Mouse (Mus musculus): ENCODE results near the gene Rspry1.
A peak's percentile ranks its signal among the peaks of the same experiment; 100 is the strongest.

Gene Rspry1

DNA sequence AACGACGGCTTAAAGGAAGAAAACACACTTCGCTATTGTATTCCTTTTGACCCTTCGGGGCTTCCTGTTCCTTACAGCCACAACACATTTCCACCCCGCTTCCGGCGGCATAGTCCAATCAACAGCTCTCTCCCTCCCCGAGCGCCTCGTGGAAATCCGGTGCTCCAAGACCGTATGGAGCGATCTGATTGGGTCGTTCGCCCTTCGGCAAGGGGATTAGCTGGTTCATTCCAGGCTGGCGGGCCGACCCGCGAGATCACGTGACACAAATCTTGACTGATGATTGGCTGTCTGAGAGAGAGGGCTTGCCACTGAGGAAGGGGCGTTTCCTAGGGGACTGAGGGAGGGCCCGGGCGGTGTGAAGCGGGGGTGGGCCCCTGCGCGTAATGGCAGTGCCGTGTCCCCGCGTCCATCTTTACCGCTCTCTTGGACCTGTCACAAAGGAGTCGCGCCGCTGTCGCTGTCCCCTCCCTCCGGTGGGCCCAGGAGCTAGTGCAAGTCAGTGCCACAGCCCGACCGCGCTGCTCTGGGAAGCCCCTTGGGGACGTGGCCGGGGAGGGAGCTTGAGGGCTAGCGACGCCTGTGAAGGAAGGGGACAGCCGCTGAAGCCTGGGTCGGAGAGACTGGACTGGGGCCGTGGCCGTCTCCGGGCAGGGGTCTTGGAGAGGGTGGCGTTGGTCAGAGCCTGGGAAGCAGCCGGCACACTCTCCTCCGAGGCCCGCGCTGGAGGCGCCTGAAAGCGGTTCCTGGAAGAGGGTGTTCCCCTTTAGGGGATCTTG, at the start of gene Rspry1, which contains the start of gene Fam192a:
Gene Rspry1 (plus strand): TSS at position 331 of the 779 bp plus-strand sequence.
Gene Fam192a (minus strand): TSS at position 391 of the 779 bp plus-strand sequence.
- TF ChIP-seq GATA4 (IDR thresholded peaks at IDR 0.05; ENCODE audit: insufficient replicate concordance, low read length) = peak; percentile 25; the same call in 1 of the 2 replicates

DNA sequence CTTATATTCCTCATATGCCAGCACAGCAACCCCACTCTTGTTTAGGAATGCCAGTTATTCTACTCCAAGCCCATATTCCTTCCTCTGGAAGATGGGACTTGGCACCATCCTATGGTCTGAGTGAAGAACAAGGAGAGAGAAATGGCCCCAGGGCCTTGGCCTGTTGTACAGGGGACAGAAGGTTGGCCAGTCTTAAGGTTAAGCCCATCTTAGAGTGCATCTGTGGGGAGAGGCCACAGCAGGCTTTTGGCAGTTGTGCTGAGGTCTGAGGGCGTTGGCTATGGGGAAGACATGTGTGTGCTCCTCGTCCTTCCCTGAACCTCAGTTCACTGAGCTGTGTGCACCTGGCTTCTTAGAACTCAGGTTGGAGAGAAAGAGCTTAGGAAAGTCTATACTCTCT, 49.0 kb upstream of the Rspry1 start:
- TF ChIP-seq GATA4 (IDR thresholded peaks at IDR 0.05; ENCODE audit: insufficient replicate concordance, low read length) = no peak

DNA sequence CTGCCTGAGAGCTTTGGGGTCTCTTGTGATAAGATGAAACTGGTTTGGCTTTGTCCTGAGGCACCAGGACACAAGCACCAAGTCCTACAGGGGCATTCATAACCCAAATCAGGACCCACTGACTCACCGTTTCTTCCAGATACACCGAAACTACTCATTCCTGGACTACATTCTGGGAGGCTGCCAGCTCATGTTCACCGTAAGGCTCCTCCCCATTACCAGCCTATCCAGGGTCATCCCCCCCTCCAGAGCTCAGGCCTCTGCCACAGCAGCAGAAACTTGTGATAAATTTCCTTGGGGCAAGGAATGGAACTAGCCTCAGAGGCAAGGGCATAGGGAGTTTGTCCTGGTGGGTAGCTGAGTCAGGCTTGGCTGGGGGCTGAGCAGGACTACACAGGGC, 44.5 kb upstream of the Rspry1 start:
- TF ChIP-seq GATA4 (IDR thresholded peaks at IDR 0.05; ENCODE audit: insufficient replicate concordance, low read length) = no peak

- TF ChIP-seq GATA4 (IDR thresholded peaks at IDR 0.05; ENCODE audit: insufficient replicate concordance, low read length) = no peak
Measured at GRCm38 (mm10) chr8:94561256-94561655, 40.5 kb upstream of the Rspry1 start.

- no peak for TF ChIP-seq GATA4 (IDR thresholded peaks at IDR 0.05; ENCODE audit: insufficient replicate concordance, low read length)
Measured at GRCm38 (mm10) chr8:94564421-94564820, 37.3 kb upstream of the Rspry1 start.

DNA sequence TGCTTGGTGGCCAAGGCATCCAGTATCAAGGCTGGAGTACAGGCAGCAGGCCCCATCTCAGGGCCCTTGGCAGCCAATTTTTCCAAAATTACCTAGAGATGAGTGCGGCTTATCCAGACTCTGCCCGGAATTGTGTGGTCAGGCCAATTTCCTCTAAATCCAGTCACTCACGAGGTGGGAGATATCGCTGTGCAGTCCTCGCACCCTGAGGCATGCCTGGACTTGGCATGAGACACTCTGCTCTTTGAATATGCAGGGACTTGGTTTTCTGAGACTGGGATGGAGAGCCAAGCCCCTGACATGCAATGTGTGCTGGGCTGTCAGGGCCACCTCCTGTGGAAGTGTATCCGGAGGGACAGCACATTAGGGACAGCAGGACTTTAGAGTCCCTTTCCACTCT, 35.7 kb upstream of the Rspry1 start:
- TF ChIP-seq GATA4 (IDR thresholded peaks at IDR 0.05; ENCODE audit: insufficient replicate concordance, low read length) = no peak

- TF ChIP-seq GATA4 (IDR thresholded peaks at IDR 0.05; ENCODE audit: insufficient replicate concordance, low read length) = no peak
Measured at GRCm38 (mm10) chr8:94566446-94567158, 35.1 kb upstream of the Rspry1 start.

GRCm38 (mm10) chr8:94567159-94567849, 34.4 kb upstream of the Rspry1 start:
- TF ChIP-seq GATA4 (IDR thresholded peaks at IDR 0.05; ENCODE audit: insufficient replicate concordance, low read length) = no peak

GRCm38 (mm10) chr8:94568098-94568497, 33.6 kb upstream of the Rspry1 start:
- TF ChIP-seq GATA4 (IDR thresholded peaks at IDR 0.05; ENCODE audit: insufficient replicate concordance, low read length) = no peak

- TF ChIP-seq GATA4 (IDR thresholded peaks at IDR 0.05; ENCODE audit: insufficient replicate concordance, low read length) = no peak
Measured at GRCm38 (mm10) chr8:94569419-94569818, 32.3 kb upstream of the Rspry1 start.

DNA sequence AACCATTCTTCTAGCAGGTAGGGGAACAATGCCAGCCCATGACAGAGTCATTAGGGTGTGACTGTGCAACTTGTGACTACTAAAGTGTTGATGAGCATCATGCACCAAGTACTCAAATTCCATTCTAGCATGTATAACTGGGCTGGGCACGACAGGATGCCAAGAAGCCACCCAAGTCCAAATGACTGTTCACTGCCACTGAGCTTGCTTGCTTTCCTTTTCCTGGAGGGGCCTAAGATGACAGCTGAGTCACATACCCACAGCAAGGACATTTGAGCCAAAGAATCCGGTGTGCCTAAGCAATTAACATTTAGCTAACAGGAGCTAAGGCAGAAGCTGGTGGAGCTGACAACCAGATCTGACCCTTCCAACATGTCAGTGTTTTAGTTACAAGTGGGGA, 29.8 kb upstream of the Rspry1 start:
- TF ChIP-seq GATA4 (IDR thresholded peaks at IDR 0.05; ENCODE audit: insufficient replicate concordance, low read length) = no peak

GRCm38 (mm10) chr8:94574159-94574907, 27.4 kb upstream of the Rspry1 start:
- TF ChIP-seq GATA4 (IDR thresholded peaks at IDR 0.05; ENCODE audit: insufficient replicate concordance, low read length) = no peak

GRCm38 (mm10) chr8:94575148-94575547, 26.6 kb upstream of the Rspry1 start:
- no peak for TF ChIP-seq GATA4 (IDR thresholded peaks at IDR 0.05; ENCODE audit: insufficient replicate concordance, low read length)

- no peak for TF ChIP-seq GATA4 (IDR thresholded peaks at IDR 0.05; ENCODE audit: insufficient replicate concordance, low read length)
Measured at GRCm38 (mm10) chr8:94581820-94582483, 19.8 kb upstream of the Rspry1 start.

Data from liver, adult (tissue).